Mouse (Mus musculus) midbrain, embryonic 16.5 days (tissue): ENCODE results near the gene Arl15. TPM values are rescaled to one million over a fixed set of nuclear protein-coding genes. Genes with fewer than 3 reads are reported as not detected.

Experiments used
- ATAC-seq: fragments of 200-750 bp; cut with Nextera tagmentation; 2 replicates; pipeline ENCODE4 v1.8.0; 2017; ENCODE audit warnings: moderate TSS enrichment
- H3K27ac ChIP-seq: fragments of 300-500 bp; sonication (generic); 2 replicates; pipeline ENCODE4 v1.5.1; 2014; ENCODE audit warnings: mild to moderate bottlenecking, low read length, mixed read lengths
- H3K27me3 ChIP-seq: fragments of 300-500 bp; sonication (generic); 2 replicates; pipeline ENCODE4 v1.6.1; 2014; ENCODE audit warnings: low read depth, low read length, mixed read lengths; ENCODE audit not compliant: control insufficient read depth, insufficient read depth
- H3K36me3 ChIP-seq: fragments of 300-500 bp; sonication (generic); 2 replicates; pipeline ENCODE4 v1.6.1; 2014; ENCODE audit warnings: mild to moderate bottlenecking, low read length, moderate library complexity, mixed read lengths; ENCODE audit not compliant: control insufficient read depth, insufficient read depth
- H3K4me1 ChIP-seq: fragments of 300-500 bp; sonication (generic); 2 replicates; pipeline ENCODE4 v1.6.1; 2014; ENCODE audit warnings: mild to moderate bottlenecking, low read length, mixed read lengths; ENCODE audit not compliant: control insufficient read depth, insufficient read depth
- H3K4me2 ChIP-seq: fragments of 300-500 bp; sonication (generic); 2 replicates; pipeline ENCODE4 v1.6.1; 2014; ENCODE audit warnings: mild to moderate bottlenecking, low read length, mixed read lengths
- H3K4me3 ChIP-seq: fragments of 300-500 bp; sonication (generic); 2 replicates; pipeline ENCODE4 v1.5.1; 2014; ENCODE audit warnings: low read depth, mild to moderate bottlenecking, low read length, moderate library complexity, mixed read lengths
- H3K9ac ChIP-seq: fragments of 300-500 bp; sonication (generic); 2 replicates; pipeline ENCODE4 v1.6.1; 2014; ENCODE audit warnings: low read depth, low read length, mixed read lengths
- H3K9me3 ChIP-seq: fragments of 300-500 bp; sonication (generic); replicated peaks from 2 replicates; pipeline ENCODE4 v1.6.1; 2014; ENCODE audit warnings: mild to moderate bottlenecking, low read length, mixed read lengths; ENCODE audit not compliant: control insufficient read depth, poor library complexity, severe bottlenecking
- WGBS: fragments of 180-500 bp; shearing (Covaris S2); extraction: QIAGEN DNeasy Blood & Tissue Kit; methylation state at CpG from one replicate; pipeline ENCODE4 v1.1.7; 2014; 5-methylcytosine and 5-hydroxymethylcytosine counted together
- polyA plus RNA-seq: library from polyadenylated mRNA; unstranded; fragments of >200 nt; fragmentation: Nextera tagmentation; extraction: Ambion mirVana; gene quantifications from 2 replicates; pipeline ENCODE4 v1.2.1, GENCODE M21; 2015

The Arl15 gene
- polyA plus RNA-seq, 1 experiment from 2014 or later = 17.4 TPM

DNA sequence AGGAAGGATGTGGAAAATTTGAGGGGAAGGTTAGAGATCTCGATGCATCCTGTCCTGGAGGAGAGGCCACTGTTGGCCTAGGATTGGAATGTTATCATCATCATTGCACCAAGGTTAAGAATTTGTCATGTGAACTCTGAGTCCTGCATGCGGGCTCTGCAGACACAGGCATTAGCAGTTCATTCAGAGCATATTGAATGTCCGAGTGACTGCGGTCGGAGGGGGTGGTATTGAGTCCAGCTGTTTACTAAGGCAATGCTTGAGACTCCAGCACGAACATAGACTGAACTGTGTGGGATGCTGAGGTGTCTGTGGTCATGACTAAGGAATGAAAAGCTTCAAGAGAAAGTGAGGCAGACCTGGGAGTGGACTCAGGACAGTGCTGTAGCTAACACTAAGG lies 38.6 kb downstream of the Arl15 start:
- H3K9ac ChIP-seq = no peak overlapping the region

DNA sequence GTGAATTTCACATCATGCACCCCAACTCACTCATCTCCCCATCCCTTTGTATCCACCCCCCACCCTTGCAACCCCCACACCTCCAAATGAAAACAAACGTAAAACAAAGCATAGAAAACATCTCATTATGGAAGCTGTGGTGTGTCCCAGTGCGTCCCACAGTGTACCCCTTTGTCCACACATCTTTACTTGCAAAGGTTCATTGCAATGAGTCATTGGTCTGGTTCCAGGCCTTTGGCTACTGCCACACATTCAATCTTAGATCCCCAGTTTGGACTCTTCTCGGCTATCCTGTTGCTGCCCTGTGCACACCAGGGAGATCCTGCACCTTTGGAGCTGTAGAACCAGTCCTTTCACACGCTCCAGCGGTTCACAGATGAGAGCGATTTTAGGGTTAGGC lies 41.6 kb downstream of the Arl15 start:
- Histone ChIP-seq H3K27me3 (no peaks in the 10 kb centered on the region), H3K4me1 (no peaks in the 10 kb centered on the region), H3K4me3 (no peak overlapping the region), H3K27ac (no peak overlapping the region), H3K9ac (no peak overlapping the region), H3K9me3 (no peaks in the 10 kb centered on the region; the same call in 1 of the 2 replicates), H3K36me3 (no peaks in the 10 kb centered on the region), H3K4me2 (no peak overlapping the region)
- ATAC-seq = no peak
- 90% methylated on average over 6 of the region's 6 CpGs for WGBS

More for the DNA sequence above, 38.6 kb downstream of the Arl15 start:
- H3K27me3 ChIP-seq = no peaks in the 10 kb centered on the region
- H3K4me3 ChIP-seq = no peak overlapping the region
- no peak for ATAC-seq
- no peak overlapping the region for H3K27ac ChIP-seq
- no peaks in the 10 kb centered on the region for H3K36me3 ChIP-seq
- H3K4me1 ChIP-seq = no peaks in the 10 kb centered on the region
- H3K4me2 ChIP-seq = no peak overlapping the region
- 92% methylated on average over 6 of the region's 6 CpGs for WGBS
- H3K9me3 ChIP-seq = no peaks in the 10 kb centered on the region

DNA sequence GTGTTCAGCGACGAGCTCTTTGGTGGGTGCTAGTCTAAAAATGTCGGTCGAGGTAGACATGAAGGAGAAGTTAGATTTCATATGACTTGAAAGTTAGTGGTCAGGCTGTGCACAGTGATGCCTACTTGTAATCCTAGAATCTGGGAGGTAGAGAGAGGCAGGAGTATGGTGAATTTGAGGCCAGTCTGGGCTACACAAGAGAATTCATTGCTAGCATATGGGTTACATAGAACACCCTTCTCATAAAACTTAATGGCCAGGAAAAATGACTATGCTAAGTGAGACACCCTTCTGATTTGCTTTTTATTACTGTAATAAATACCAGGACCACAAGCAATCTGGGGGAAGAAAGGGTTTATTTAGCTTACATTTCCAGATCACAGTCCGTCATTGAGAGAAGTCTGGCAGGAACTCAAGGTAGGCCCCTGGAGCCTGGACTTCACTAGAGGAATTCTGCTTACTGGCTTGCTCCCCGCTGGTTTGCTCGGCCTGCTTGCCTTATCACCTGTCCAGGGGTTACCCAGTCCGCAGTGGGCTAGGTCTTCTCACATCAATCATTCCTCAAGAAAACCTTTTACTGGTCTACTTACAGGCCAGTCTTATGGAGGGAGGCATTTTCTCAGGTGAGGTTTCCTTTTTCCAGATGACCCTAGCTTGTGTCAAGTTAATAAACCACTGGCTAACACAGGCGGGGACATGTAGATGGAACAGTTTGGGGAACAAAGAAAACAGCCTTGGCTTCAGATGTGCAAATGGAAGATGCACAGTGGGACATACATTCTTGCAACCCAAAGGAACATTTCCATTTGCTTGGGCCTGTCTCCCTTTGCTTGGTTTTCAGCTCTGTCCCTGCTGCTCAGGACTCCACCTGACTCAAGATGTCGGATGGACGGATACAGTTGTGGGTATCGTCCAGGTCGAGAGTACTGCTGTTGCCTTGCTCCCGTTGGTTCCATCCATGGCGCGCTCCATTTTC lies 44.6 kb downstream of the Arl15 start:
- no peak overlapping the region for H3K9ac ChIP-seq
- no peak for ATAC-seq
- H3K4me3 ChIP-seq = no peak overlapping the region
- no peaks in the 10 kb centered on the region for H3K4me1 ChIP-seq
- no peaks in the 10 kb centered on the region for H3K27me3 ChIP-seq
- 97% methylated on average over 16 of the region's 16 CpGs for WGBS
- no peaks in the 10 kb centered on the region; the same call in 1 of the 2 replicates for H3K9me3 ChIP-seq
- no peak overlapping the region for H3K4me2 ChIP-seq
- no peak overlapping the region for H3K27ac ChIP-seq
- H3K36me3 ChIP-seq = no peaks in the 10 kb centered on the region

DNA sequence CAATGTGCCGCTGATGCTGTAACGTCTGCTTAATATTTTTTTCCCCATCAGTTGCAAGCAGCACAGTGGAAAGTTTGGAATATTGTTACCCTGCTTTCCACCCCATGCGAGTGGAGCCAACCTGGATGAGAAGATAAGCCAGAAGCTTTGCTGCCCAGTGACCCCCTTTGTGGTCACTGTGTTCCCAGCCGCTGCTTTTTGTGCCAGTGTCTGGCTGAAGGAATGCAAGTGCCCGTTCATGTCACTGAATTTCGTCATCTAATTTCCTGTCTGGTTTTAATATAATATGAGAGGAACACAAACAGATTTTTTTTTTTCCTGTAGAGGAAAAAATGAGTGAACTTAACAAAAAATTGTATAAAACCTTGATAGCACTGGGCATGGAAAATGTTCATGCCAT lies 46.1 kb downstream of the Arl15 start:
- no peaks in the 10 kb centered on the region for H3K27me3 ChIP-seq
- no peaks in the 10 kb centered on the region; the same call in 1 of the 2 replicates for H3K9me3 ChIP-seq
- no peak overlapping the region for H3K4me3 ChIP-seq
- H3K4me1 ChIP-seq = no peaks in the 10 kb centered on the region
- H3K27ac ChIP-seq = no peak overlapping the region
- H3K36me3 ChIP-seq = no peaks in the 10 kb centered on the region
- no peak for ATAC-seq
- WGBS = 88% methylated on average over 6 of the region's 6 CpGs
- no peak overlapping the region for H3K9ac ChIP-seq
- no peak overlapping the region for H3K4me2 ChIP-seq

DNA sequence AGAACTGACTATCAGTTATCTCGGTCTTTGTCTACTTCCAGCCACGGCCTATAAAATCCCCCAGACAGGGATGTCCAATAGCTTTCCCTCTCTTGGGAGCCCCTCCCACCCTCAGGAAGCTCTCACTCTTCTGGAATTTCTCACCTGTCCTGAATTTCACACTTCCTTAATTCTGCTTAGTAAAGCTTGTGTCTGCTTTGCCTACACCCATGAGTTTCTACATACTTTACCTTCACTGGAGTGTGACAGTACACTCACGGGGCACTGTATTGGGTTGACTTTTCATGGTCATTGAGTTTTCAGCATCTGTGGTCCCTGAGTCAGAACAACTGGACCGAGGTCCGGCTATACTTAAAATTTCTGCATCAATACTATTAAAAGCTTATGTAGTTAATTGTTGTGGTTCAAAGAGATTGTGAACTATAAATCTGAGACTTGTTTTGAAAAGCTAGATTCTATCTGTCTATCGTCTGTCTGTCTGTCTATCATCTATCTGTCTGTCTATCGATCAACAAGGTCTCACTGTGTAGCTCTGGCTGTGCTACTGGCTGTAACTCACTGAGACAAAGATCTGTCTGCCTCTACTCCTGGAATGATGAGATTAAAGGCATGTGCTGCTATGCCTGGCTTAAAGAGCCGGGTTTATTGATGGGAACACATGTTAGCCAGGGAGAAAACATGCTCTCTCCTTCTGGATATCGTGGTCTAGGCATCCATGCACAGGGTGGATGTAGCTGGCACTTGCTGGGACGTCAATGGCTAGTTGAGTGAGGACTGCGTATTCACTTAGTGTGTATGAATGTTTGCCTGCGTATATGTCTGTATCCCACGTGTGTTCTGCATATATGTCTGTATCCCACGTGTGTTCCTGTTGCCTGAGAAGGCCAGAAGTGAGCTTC lies 48.4 kb downstream of the Arl15 start:
- H3K36me3 ChIP-seq = no peaks in the 10 kb centered on the region
- H3K9ac ChIP-seq = no peak overlapping the region
- no peak overlapping the region for H3K4me3 ChIP-seq
- H3K27ac ChIP-seq = no peak overlapping the region
- 93% methylated on average over 14 of the region's 14 CpGs for WGBS
- no peaks in the 10 kb centered on the region for H3K4me1 ChIP-seq
- H3K4me2 ChIP-seq = no peak overlapping the region
- no peaks in the 10 kb centered on the region for H3K27me3 ChIP-seq
- no peak for ATAC-seq
- H3K9me3 ChIP-seq = no peaks in the 10 kb centered on the region; the same call in 1 of the 2 replicates

DNA sequence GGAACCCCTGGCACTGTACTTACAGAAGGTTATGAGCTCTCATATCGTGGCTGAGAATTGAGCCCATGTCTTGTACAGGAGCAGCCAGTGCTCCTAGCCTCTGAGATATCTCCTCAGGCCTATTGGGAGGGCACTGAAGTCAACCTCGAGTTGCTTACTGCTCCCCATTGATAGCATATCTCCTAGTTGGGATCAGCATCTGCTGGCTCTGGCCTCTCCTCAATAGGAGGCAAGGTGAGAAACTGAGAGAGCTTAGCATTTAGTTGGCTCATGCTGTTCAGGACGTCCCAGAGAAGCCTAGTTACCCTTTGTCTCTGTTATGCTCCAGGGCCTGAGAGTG lies 49.0 kb downstream of the Arl15 start:
- Histone ChIP-seq H3K4me3 (no peak overlapping the region), H3K9ac (no peak overlapping the region), H3K27ac (no peak overlapping the region), H3K4me2 (no peak overlapping the region), H3K27me3 (no peaks in the 10 kb centered on the region), H3K36me3 (no peaks in the 10 kb centered on the region), H3K9me3 (no peaks in the 10 kb centered on the region; the same call in 1 of the 2 replicates), H3K4me1 (no peaks in the 10 kb centered on the region)
- ATAC-seq = no peak
- WGBS = 81% methylated on average over 3 of the region's 3 CpGs

DNA sequence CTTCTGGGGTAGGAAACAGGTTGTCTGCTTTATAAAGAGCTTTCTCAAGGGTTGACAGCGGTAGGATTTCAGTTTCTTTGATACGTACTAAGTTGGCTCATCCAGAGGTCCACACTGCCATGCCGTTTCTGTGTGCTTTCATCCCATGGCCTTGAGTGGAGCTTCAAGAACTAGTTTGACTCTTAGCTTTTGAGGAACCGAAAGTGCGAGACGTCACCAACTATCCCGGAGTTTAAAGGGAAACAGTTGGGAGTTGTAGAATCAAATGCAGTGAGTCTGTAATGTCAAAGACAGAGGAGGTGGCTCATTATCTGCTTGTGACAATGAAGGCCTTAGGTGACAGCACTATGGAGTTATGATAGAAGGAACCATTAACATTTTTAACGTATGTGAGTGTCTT lies 49.6 kb downstream of the Arl15 start:
- Histone ChIP-seq H3K4me1 (no peaks in the 10 kb centered on the region), H3K9ac (no peak overlapping the region), H3K4me2 (no peak overlapping the region), H3K36me3 (no peaks in the 10 kb centered on the region), H3K9me3 (no peaks in the 10 kb centered on the region; the same call in 1 of the 2 replicates), H3K4me3 (no peak overlapping the region), H3K27ac (no peak overlapping the region), H3K27me3 (no peaks in the 10 kb centered on the region)
- no peak for ATAC-seq
- 95% methylated on average over 8 of the region's 8 CpGs for WGBS

DNA sequence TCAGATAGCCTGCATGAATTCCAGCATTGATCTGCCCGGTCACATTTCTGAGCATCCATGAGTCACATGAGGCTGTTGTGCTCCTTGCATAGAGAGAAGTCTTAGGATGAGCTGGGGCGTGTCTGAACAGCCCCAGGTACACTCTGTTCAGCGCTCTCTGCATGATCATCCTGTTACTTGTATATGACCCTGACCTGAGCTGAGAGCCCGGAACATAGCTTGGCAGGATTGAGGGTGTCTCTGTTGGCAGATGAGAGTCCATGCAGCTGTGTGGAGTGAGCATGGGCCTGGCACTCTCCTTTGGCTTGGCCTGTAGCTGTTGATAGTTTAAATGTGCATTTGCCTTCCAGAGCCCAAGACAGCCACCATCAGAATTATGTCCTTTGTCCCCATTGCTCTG lies 50.4 kb downstream of the Arl15 start:
- Histone ChIP-seq H3K9ac (no peak overlapping the region), H3K36me3 (no peaks in the 10 kb centered on the region), H3K27me3 (no peaks in the 10 kb centered on the region), H3K9me3 (no peaks in the 10 kb centered on the region), H3K4me1 (no peaks in the 10 kb centered on the region), H3K4me3 (no peak overlapping the region), H3K4me2 (no peak overlapping the region), H3K27ac (no peak overlapping the region)
- no peak for ATAC-seq
- WGBS = 87% methylated on average over 4 of the region's 4 CpGs

DNA sequence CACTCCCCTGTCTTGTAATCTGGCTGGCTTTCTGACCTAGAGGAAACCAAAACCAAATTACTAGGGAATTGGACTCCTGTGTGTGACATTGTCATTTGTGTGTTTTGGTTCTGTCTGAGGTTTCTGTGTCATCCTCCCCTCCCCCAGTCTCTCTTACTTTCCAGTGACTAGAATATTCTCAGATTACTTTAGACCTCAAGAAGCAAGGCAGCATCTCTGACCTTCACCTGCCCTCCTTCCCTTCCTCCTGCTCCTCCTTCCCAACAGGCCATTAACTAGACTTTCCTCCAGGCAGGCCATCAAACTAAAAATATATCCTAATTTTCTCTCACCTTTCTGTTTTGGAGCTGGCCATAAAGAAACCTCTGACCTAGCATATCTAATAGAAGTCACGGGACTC lies 50.9 kb downstream of the Arl15 start:
- 63% methylated on average over 1 of the region's 1 CpGs for WGBS
- no peaks in the 10 kb centered on the region for H3K4me1 ChIP-seq
- no peak overlapping the region for H3K4me3 ChIP-seq
- H3K9ac ChIP-seq = no peak overlapping the region
- no peak overlapping the region for H3K4me2 ChIP-seq
- H3K27me3 ChIP-seq = no peaks in the 10 kb centered on the region
- no peak overlapping the region for H3K27ac ChIP-seq
- no peaks in the 10 kb centered on the region for H3K9me3 ChIP-seq
- no peaks in the 10 kb centered on the region for H3K36me3 ChIP-seq
- no peak for ATAC-seq
